In the genomic region with DNA sequence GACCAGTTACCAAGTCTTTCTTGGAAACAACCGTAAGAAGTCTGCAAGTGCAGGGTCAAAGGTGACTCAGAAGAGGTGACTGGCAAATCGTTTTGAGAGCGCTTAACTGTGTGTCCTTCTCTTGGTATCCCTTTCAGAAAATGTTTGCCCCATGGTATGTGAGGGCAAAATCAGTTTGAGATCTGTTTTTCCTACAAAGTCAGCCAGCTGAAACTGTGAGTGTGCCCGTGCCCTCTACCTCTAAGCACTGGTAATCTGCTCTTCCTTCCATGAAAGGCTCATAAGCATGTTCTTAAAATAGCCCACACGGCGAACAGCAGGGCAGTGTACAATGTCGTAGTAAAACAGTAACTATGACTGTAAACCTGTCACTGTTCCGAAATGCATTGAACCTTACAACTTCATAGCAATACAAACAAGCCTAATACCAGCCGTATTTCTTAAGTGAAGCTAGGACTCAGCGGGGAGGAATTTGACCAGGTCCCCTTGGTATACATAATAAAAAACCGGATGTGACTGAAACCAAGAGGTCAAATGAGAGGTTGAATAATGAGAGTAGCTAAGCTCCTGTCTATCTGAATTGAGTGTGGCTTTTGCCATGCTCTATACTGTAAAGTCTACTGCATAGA, we compare ENCODE assay signal across 13 mouse cellular contexts. TPM values are rescaled to one million over a fixed set of nuclear protein-coding genes. Genes with fewer than 3 reads are reported as not detected.
DNase-seq lines count a peak whose midpoint lies in the region; ATAC-seq lines count a peak whose summit lies in the region.
"Had no signal": no experiment of that assay in that cellular context is flagged by ENCODE, and none has a peak within 500 bp of the region (broad histone marks: within the 10 kb centered on the region; RNA-seq: fewer than 3 reads in every experiment).

No protein-coding gene starts in this region.

- no peak overlapping the region for H3K4me2 ChIP-seq in liver, embryonic 13.5 days
- H3K4me2 ChIP-seq in liver, embryonic 11.5 days = no peak overlapping the region
- no peak overlapping the region for H3K4me2 ChIP-seq in intestine, embryonic 15.5 days (replicated peaks)
- H3K4me2 ChIP-seq: hindbrain, embryonic 12.5 days had no signal

- H3K4me3 ChIP-seq in liver, embryonic 13.5 days (replicated peaks) = no peak overlapping the region
- no peak overlapping the region for H3K4me3 ChIP-seq in liver, embryonic 11.5 days (ENCODE audit: low read depth, low read length)
- H3K4me3 ChIP-seq in intestine, embryonic 15.5 days (replicated peaks) = no peak overlapping the region
- H3K4me3 ChIP-seq in forebrain, embryonic 10.5 days = no peak overlapping the region
- H3K4me3 ChIP-seq: hindbrain, embryonic 12.5 days had no signal

- H3K9me3 ChIP-seq in liver, embryonic 13.5 days (replicated peaks) = no peaks in the 10 kb centered on the region
- no peaks in the 10 kb centered on the region for H3K9me3 ChIP-seq in liver, embryonic 11.5 days (ENCODE audit: control insufficient read depth, low read length)
- no peaks in the 10 kb centered on the region for H3K9me3 ChIP-seq in intestine, embryonic 15.5 days
- H3K9me3 ChIP-seq in forebrain, embryonic 10.5 days = no peaks in the 10 kb centered on the region; the same call in 1 of the 2 replicates
- H3K9me3 ChIP-seq: hindbrain, embryonic 12.5 days had no signal

- H3K9ac ChIP-seq in liver, embryonic 13.5 days = no peak overlapping the region
- no peak overlapping the region for H3K9ac ChIP-seq in liver, embryonic 11.5 days (ENCODE audit: low read depth, low read length)
- no peak overlapping the region for H3K9ac ChIP-seq in intestine, embryonic 15.5 days
- H3K9ac ChIP-seq: hindbrain, embryonic 12.5 days had no signal

- no peaks in the 10 kb centered on the region for H3K36me3 ChIP-seq in liver, embryonic 13.5 days
- H3K36me3 ChIP-seq in liver, embryonic 11.5 days (ENCODE audit: control insufficient read depth, insufficient read depth, low read length) = no peaks in the 10 kb centered on the region
- no peaks in the 10 kb centered on the region for H3K36me3 ChIP-seq in intestine, embryonic 15.5 days
- H3K36me3 ChIP-seq in forebrain, embryonic 10.5 days (replicated peaks) = no peaks in the 10 kb centered on the region
- H3K36me3 ChIP-seq: hindbrain, embryonic 12.5 days had no signal

- WGBS in liver, embryonic 13.5 days (ENCODE audit: insufficient replicate concordance) = 49% methylated on average over 11 of the region's 11 CpGs
- WGBS in liver, embryonic 11.5 days = 63% methylated on average over 11 of the region's 11 CpGs
- 21% methylated on average over 11 of the region's 11 CpGs for WGBS in intestine, embryonic 15.5 days
- WGBS in forebrain, embryonic 10.5 days = 81% methylated on average over 11 of the region's 11 CpGs

- no peak for DNase-seq in liver, embryonic 13.5 days
- DNase-seq in liver, embryonic 11.5 days (ENCODE audit: low spot score) = no peak
- peak; percentile 72 to 90 for DNase-seq in kidney, postnatal 25 days
- DNase-seq in yolk sac, embryonic 10.5 days (ENCODE audit: low spot score) = peak; percentile 78
- DNase-seq in forebrain, embryonic 10.5 days (ENCODE audit: extremely low spot score, low spot score) = no peak
- DNase-seq in frontal cortex, postnatal 14 days (ENCODE audit: low spot score in 2 of 2) = no peak
- DNase-seq: adrenal gland, postnatal 14 days; cerebellum, adult 11-12 months; right cerebral cortex, postnatal 14 days had no signal

- H3K27me3 ChIP-seq in liver, embryonic 13.5 days = no peaks in the 10 kb centered on the region
- H3K27me3 ChIP-seq in liver, embryonic 11.5 days (replicated peaks; ENCODE audit: control insufficient read depth, insufficient read depth, low read length) = no peaks in the 10 kb centered on the region
- no peaks in the 10 kb centered on the region for H3K27me3 ChIP-seq in intestine, embryonic 15.5 days (replicated peaks)
- no peaks in the 10 kb centered on the region for H3K27me3 ChIP-seq in forebrain, embryonic 10.5 days (ENCODE audit: poor library complexity, severe bottlenecking)
- H3K27me3 ChIP-seq: hindbrain, embryonic 12.5 days had no signal

- H3K4me1 ChIP-seq in liver, embryonic 13.5 days (replicated peaks) = peaks cover 9% of the 10 kb centered on the region; the same call in 1 of the 2 replicates
- peaks cover 3% of the 10 kb centered on the region; the same call in 1 of the 2 replicates for H3K4me1 ChIP-seq in liver, embryonic 11.5 days (replicated peaks; ENCODE audit: control insufficient read depth, insufficient read depth, low read length)
- H3K4me1 ChIP-seq in intestine, embryonic 15.5 days (replicated peaks) = peaks cover 10% of the 10 kb centered on the region
- H3K4me1 ChIP-seq in forebrain, embryonic 10.5 days = peaks cover 16% of the 10 kb centered on the region
- H3K4me1 ChIP-seq: hindbrain, embryonic 12.5 days had no signal

- no peak overlapping the region for H3K27ac ChIP-seq in liver, embryonic 13.5 days
- H3K27ac ChIP-seq in liver, embryonic 11.5 days (ENCODE audit: low read depth, low read length) = no peak overlapping the region
- peak overlapping the region; percentile 51 for H3K27ac ChIP-seq in intestine, embryonic 15.5 days
- H3K27ac ChIP-seq in forebrain, embryonic 10.5 days = no peak overlapping the region
- H3K27ac ChIP-seq: hindbrain, embryonic 12.5 days; macrophage had no signal

- ATAC-seq in liver, embryonic 13.5 days (ENCODE audit: low read depth) = peak; percentile 53
- no peak for ATAC-seq in liver, embryonic 11.5 days (replicated peaks; ENCODE audit: low FRiP score)
- ATAC-seq in intestine, embryonic 15.5 days = peak; percentile 84
- ATAC-seq: forebrain, embryonic 16.5 days had no signal

RNA-seq across cellular contexts. Expression of gene Itgav, which starts 14.2 kb away (rescaled TPM):
- 13.9 and 18.1 TPM in 2 replicates for polyA plus RNA-seq in liver, embryonic 13.5 days (2015; fragmentation: Nextera tagmentation; extraction: Ambion mirVana)
- polyA plus RNA-seq in liver, embryonic 11.5 days (2014; fragmentation: Nextera tagmentation; extraction: Ambion mirVana) = 34.3 and 38.3 TPM in 2 replicates
- polyA plus RNA-seq in intestine, embryonic 15.5 days (2015; fragmentation: Nextera tagmentation; extraction: Ambion mirVana) = 61.3 and 76.7 TPM in 2 replicates
- 35.5 and 35.6 TPM in 2 replicates for polyA plus RNA-seq in forebrain, embryonic 10.5 days (2016; fragmentation: Nextera tagmentation; extraction: Ambion mirVana)

Comparison
In these comparisons a context has a peak if more than half of its experiments do, and no peak if none do; other contexts are left out.
1. DNase-seq: peak in kidney, postnatal 25 days (2 of 2) and yolk sac, embryonic 10.5 days (single experiment); none in liver, embryonic 13.5 days (single experiment), liver, embryonic 11.5 days (single experiment), forebrain, embryonic 10.5 days (single experiment) and frontal cortex, postnatal 14 days (0 of 2).